Mouse (Mus musculus) embryonic fibroblast, embryonic 13.5 days (primary cell): Measurements from ENCODE around the gene Gtdc1. TPM values are rescaled to one million over a fixed set of nuclear protein-coding genes. Genes with fewer than 3 reads are reported as not detected.

Experiments
- H3K27ac ChIP-seq: 2 replicates; pipeline ENCODE4 v1.5.1; 2012; ENCODE audit warnings: low read length, control low read depth, inconsistent platforms; ENCODE audit not compliant: insufficient read depth
- H3K4me1 ChIP-seq: 2 replicates; pipeline ENCODE4 v1.6.1; 2011; ENCODE audit warnings: low read length; ENCODE audit not compliant: control insufficient read depth, insufficient read depth
- H3K4me3 ChIP-seq: 2 replicates; pipeline ENCODE4 v1.5.1; 2011; ENCODE audit warnings: mild to moderate bottlenecking, control low read depth, low read length; ENCODE audit not compliant: insufficient read depth
- CTCF ChIP-seq: IDR thresholded peaks from 2 replicates; pipeline ENCODE4 v1.5.1; 2011; ENCODE audit warnings: mild to moderate bottlenecking, control low read depth, low read length, moderate library complexity, borderline replicate concordance; ENCODE audit not compliant: insufficient read depth
- POLR2A ChIP-seq: IDR thresholded peaks from 2 replicates; pipeline ENCODE4 v1.6.1; 2011; ENCODE audit warnings: low read depth, mild to moderate bottlenecking, control low read depth, low read length, moderate library complexity
- polyA plus RNA-seq: library from polyadenylated mRNA; stranded (reverse); fragments of >200 nt; gene quantifications from 2 replicates; pipeline ENCODE4 v1.2.4, GENCODE M21; 2011; ENCODE audit warnings: low read depth; ENCODE audit not compliant: missing spikeins, insufficient read length

Gene Gtdc1
- polyA plus RNA-seq, 1 experiment, result 28.9 TPM

DNA sequence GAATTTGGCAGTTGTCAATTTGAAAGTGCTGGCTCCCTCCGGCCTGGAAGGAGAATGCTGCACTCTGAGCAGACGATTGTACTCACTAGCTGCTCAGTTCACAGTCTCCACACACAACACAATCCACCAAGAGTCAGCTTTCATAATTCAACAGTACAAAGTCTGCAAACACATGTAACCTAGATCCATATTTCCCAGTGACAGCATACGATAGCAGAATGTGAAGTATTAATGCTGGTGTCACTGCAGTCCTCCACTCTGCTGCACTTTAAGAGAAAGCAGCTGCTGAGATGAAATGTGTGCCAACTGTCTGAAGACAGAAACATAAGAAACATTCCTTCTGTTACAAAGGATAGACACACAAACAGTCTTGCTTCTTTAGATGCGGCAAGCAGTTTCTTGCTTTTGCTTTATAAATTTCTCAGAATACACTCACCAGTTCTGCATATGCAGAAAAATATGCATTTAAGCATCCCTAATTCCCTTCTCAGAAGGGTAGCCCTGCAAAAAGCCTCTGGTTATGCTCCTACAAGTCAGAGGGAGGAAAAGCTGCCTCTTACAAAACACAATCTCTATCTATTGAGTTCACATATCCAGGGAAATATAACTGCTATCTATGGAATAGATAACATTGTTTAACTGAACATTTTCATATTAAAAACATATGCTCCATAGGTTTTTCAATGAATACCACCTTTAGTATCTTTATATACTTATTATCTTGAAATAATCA is 221.4 kb downstream of the Gtdc1 start:
- TF ChIP-seq POLR2A, result no peak
- no peak for TF ChIP-seq CTCF
- H3K4me1 ChIP-seq, result no peaks in the 10 kb centered on the region
- no peak overlapping the region for H3K27ac ChIP-seq
- H3K4me3 ChIP-seq, result no peak overlapping the region

DNA sequence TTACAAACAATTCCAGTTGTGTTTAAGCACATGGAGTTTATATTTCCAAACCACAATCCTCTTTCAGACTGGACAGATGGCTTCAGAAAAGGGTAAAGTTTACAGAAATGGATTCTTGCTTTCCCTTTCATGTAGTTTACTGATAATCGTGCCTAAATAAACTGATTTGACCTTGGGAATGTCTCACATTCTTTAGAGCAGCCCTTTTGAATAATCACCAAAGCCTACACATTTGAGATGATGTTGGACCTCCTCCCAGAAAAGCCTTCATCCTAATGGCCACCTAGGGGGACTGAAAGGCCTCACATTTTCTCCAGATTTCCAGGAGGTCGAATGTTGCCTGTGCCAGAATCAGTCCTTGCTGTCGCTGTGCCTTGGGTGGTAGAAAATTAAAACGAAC is 227.2 kb downstream of the Gtdc1 start:
- TF ChIP-seq POLR2A (no peak), CTCF (no peak)
- H3K4me1 ChIP-seq, result no peaks in the 10 kb centered on the region
- no peak overlapping the region for H3K4me3 ChIP-seq
- no peak overlapping the region for H3K27ac ChIP-seq

GRCm38 (mm10) chr2:44696441-44696840 is 231.0 kb downstream of the Gtdc1 start:
- H3K4me3 ChIP-seq, result no peak overlapping the region

DNA sequence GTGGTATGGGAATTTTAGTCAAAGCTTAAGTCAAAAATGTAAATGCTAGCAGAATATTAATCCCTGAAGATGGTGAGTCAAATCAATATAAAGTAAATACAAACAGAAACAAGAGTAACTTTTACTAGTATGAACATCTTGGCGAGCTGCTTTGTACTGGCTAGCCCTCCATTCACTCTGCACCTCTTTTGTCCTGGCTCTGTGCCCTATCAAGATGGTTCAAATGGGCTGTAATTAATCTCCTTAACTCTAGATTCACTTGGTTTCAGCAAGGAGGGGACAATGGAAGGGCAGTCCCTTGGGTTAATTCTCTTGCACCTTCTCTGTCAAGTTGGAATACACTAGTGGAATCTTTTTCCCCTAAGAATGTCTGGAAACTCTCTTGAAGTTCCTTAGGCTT is 233.6 kb downstream of the Gtdc1 start:
- H3K4me3 ChIP-seq, result no peak overlapping the region
- TF ChIP-seq POLR2A (no peak), CTCF (no peak)
- no peaks in the 10 kb centered on the region for H3K4me1 ChIP-seq
- H3K27ac ChIP-seq, result no peak overlapping the region

More at GRCm38 (mm10) chr2:44696441-44696840, 231.0 kb downstream of the Gtdc1 start:
- Histone ChIP-seq H3K4me1 (no peaks in the 10 kb centered on the region), H3K27ac (no peak overlapping the region)
- TF ChIP-seq POLR2A (no peak), CTCF (no peak)

DNA sequence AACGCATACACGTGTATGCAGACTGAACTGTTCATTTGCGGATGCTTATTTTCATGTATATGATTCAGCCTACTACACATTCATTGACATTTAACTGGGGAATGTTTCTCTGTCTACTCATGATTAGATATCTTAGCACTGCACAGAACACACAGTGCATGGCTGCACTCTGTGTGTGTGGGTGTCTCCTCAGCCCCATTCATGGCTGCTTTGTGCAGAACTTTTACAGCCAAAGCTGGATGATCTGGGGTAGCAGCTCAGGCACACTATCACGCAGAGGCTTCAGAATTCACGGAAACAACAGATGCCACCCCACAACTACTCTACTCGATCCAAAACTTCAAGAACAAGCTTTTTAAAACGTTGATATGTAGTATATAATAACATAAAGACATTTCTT is 263.4 kb downstream of the Gtdc1 start:
- H3K4me3 ChIP-seq, result no peak overlapping the region
- no peak overlapping the region for H3K27ac ChIP-seq
- no peaks in the 10 kb centered on the region for H3K4me1 ChIP-seq
- TF ChIP-seq CTCF (no peak), POLR2A (no peak)

DNA sequence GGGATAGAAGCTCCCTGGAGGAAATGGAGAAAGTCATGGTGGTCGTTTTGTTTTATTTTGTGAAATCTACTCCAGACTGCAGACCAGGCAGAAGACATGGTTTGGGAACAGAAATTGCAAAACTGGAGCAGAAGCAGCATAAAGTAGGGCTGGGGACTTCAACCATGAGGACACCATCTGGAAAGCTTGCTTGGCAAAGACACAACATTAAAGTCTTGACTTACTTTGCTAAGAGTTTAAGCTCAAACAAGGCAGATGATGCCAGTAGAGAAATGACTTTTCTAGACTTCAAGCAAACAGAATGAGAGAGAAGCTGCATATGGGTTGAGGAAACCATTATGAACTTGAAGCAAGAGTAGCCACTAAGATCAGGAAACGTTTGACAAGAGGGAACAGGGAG is 267.6 kb downstream of the Gtdc1 start:
- no peaks in the 10 kb centered on the region; the same call in 1 of the 2 replicates for H3K4me1 ChIP-seq
- no peak overlapping the region for H3K4me3 ChIP-seq
- TF ChIP-seq POLR2A, result no peak
- no peak for TF ChIP-seq CTCF
- no peak overlapping the region for H3K27ac ChIP-seq

DNA sequence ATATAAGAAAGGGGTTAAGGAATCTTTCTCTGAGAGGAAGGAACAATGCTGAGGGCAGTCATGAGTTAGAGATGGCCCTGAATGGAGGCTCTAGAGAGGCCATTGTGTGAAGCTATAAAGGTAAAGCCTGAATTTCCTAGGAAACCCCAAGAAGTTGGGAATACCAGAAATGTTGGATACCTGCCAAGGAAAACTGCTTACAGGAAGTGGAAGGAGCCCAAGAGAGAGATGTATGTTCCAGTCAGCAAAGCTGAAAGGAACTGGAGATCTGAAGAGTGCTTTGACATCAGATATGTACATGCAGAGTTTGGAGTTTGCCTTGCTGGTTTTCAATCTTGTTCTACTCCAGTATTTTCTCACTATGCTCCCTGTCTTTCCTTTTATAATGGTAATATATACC is 268.4 kb downstream of the Gtdc1 start:
- TF ChIP-seq POLR2A (no peak), CTCF (no peak)
- Histone ChIP-seq H3K4me3 (no peak overlapping the region), H3K27ac (no peak overlapping the region), H3K4me1 (no peaks in the 10 kb centered on the region; the same call in 1 of the 2 replicates)

- no peak overlapping the region for H3K27ac ChIP-seq
- H3K4me1 ChIP-seq, result no peaks in the 10 kb centered on the region
- no peak for TF ChIP-seq CTCF
- TF ChIP-seq POLR2A, result no peak
- no peak overlapping the region for H3K4me3 ChIP-seq
These were observed 278.9 kb downstream of the Gtdc1 start for GRCm38 (mm10) chr2:44648537-44648936.

DNA sequence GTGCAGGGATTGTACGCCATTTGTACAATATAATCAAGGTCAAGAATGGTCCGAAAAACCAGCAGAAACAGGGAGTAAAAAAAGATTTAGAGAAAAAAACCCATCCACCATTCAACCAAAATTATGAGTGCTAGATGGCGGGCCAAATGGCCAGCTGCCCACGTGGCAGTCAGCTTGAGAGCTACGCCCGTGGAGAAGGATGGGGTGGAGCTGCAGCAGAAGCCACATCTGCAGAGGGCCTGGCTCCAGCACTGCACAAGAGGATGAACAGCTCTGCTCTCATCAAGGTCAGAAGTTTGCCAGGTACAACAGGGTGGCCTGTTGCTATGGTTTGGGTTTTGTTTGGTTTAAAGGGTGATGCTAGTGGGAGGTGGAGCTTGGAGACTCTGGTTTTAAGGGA is 281.1 kb downstream of the Gtdc1 start:
- TF ChIP-seq POLR2A, result no peak
- H3K27ac ChIP-seq, result no peak overlapping the region
- H3K4me1 ChIP-seq, result no peaks in the 10 kb centered on the region
- H3K4me3 ChIP-seq, result no peak overlapping the region

GRCm38 (mm10) chr2:44639370-44639769 is 288.1 kb downstream of the Gtdc1 start:
- TF ChIP-seq CTCF, result no peak
- no peak for TF ChIP-seq POLR2A
- Histone ChIP-seq H3K4me1 (no peaks in the 10 kb centered on the region), H3K4me3 (no peak overlapping the region), H3K27ac (no peak overlapping the region)
